Mouse (Mus musculus) hematopoietic stem cell, adult 5-6 weeks (primary cell): ENCODE results near the gene Lap3. TPM values are rescaled to one million over a fixed set of nuclear protein-coding genes. Genes with fewer than 3 reads are reported as not detected.

Experiments
- ATAC-seq, 2 experiments: fragments of 125-278 bp in 1 of 2; replicated peaks in 1 of 2; 2 replicates each; pipeline ENCODE4 v1.8.0; 2016 to 2017; ENCODE audit warnings: inconsistent platforms in 2 of 2, mild to moderate bottlenecking in 2 of 2, moderate number of reproducible peaks in 2 of 2, low read depth in 1 of 2, moderate TSS enrichment in 1 of 2; ENCODE audit not compliant: low FRiP score in 2 of 2, poor library complexity in 2 of 2, severe bottlenecking in 2 of 2, insufficient read depth in 1 of 2, low TSS enrichment in 1 of 2
- total RNA-seq: library from RNA; stranded (forward); fragments of 172-1452, 232-1000 nt; gene quantifications from 2 replicates; pipeline ENCODE4 v1.2.3, GENCODE M21; 2017

The Lap3 gene
- total RNA-seq, 1 experiment from 2014 or later = 48.4 TPM

DNA sequence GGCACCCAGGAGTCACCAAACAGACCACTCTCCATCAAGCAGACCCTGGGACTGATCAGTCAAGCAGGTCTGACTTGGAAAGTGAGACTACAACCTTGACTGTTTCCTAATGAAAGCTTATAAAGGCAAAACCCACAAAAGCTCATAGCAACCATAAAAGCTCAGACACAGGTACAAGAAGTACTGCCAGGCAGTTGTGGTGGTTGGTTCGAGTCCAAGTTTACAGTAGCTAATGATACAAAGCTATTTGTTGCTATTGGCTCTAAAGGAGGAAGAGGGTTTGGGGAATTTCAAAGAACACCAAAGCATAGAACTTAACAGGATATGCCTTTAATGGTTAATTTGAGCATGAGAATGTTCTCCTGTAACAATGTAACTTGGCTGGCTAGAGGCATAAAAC, 9.5 kb upstream of the Lap3 start:
- ATAC-seq = no peak

DNA sequence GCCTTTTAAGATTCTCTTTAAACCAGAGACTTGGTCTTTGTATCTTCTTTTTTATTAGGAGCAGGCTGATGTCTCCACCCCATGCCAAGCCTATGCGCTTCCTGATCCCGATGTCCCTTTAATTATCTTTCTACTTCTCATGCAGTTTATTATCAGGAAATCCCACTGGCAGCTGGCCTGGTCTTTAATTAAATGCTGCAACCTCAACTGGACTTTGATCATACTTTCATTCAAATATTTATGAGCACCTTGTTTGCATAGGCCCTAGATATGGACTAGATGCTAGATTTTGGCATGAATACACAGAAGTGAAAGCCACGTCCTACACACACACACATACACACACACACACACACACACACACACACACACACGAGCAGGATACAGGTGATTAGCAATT, 1.4 kb upstream of the Lap3 start:
- no peak for ATAC-seq

- no peak for ATAC-seq
Measured at GRCm38 (mm10) chr5:45494093-45494755, 1.1 kb downstream of the Lap3 start.

- ATAC-seq = no peak
Measured at GRCm38 (mm10) chr5:45495429-45495975, 2.3 kb downstream of the Lap3 start.

DNA sequence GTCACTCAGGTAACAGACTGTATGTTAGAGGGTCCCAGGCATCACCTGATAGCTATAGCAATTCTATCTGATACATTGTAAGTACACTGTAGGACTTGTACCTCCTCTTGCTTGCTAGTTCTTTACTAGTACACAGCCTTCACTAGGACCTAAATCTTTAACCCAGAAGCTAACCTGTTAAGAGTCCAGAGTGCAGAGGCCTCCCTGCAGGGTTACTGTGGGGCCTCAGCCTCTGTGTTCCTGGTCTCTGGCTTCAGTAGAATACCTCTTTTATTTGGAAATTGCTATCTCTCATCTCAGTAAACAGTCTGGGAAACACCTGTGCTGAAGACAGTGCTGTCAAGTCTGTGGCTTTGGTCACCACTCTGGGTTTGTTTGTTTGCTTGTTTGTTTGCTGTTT, 2.9 kb downstream of the Lap3 start:
- no peak for ATAC-seq

DNA sequence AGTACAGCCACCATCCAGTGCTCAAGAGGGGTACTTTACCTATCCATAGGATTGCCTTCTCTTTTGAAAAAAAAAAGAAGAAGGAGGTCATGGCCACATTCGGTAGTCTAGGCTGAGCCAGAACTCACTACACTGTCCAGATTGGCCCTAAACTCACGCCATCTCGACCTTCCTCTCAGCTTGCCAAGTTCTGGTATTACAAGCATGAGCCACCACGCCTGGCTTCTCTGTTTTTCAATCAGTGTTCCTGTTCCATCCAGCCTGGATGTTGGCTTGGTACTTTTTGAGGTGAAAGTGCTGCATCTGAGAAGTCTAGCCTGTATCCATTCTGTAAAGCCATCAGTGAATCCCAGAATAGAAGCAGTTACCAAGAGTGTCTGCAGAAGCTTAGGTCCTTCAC, 3.3 kb downstream of the Lap3 start:
- no peak for ATAC-seq

GRCm38 (mm10) chr5:45496930-45497550, 3.9 kb downstream of the Lap3 start:
- ATAC-seq = no peak

DNA sequence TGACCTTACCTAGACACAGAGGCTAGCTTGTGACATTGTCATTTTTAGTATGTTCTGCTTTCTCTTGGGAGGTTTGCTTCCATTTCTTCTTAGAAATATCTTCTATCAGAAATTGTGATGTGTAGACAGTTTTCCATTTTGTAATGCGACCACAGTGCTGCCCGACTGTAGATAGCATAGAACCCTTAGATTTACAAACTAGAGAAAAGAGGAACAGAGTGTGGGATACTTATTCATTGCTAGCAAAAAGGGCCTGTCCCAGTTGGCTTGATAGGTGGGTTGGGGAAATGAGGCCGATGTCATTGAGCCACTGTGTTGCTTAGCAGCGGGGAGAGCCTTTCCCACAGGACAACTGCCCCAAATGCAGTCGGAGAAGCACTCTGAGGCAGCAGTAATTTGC, 4.4 kb downstream of the Lap3 start:
- ATAC-seq = no peak

DNA sequence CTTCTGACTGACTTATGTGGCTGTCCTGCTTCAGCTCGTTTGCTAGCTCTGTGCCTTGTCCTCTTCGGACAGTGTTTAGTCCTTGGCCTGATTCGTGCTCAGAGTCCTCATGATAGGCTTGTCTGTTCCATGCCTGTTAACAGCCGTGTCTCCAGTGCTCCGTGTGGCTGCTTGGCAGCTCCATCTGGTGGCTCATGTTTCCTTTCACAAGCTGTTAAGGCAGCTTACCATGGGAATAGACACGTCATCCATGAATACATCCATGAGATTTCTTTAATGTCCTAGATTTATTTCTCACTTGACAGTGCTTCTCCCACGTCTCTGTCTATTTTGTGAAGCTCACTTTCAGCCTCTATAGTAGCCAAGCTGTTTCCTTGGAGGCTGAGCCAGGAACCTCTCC, 16.9 kb downstream of the Lap3 start:
- ATAC-seq = no peak

GRCm38 (mm10) chr5:45512908-45513307, 19.7 kb downstream of the Lap3 start:
- no peak for ATAC-seq

GRCm38 (mm10) chr5:45513511-45513910, 20.3 kb downstream of the Lap3 start:
- no peak for ATAC-seq

DNA sequence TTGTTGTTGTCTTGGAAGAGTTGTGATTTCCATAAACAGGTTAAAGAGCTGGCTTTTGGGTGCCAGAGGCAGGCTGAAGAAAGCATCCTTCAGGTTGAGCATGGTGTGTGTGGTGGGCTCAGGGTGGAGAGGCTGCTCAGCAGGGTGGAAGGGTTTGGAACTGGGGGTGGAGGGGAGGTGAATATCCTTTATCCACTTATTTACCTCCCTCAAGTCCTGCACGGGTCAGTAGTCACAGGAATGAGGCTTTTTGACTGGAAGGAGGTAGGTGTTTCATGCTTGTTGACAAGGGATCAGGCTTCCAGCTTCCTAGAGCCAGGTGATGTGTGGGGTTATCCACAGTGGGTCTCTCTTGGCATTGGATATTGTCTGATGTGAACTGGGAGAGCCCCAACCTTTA, 21.4 kb downstream of the Lap3 start:
- no peak for ATAC-seq

DNA sequence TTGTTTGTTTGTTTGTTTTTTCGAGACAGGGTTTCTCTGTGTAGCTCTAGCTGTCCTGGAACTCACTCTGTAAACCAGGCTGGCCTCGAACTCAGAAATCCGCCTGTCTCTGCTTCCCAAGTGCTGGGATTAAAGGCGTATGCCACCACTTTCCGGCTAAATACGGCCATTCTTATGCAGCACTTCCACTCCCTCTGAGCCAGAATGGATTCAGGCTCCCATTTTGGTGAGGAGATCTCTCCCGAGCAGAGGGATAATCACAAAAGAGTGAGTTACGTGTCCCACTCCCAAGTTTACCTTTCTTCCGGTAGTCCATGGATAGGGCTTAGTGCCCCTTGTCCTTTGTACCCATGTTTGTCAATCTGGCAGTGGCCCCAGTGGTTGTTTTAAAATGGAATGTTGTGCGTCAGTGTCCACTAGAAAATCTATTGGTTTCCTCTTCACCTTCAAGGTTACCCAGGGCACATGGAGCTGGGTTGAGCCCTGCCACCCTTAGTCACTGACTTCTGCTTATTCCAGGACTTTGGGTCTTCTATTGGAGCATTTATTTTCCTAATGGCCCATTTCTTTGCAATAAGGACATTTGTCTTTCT, 22.1 kb downstream of the Lap3 start:
- ATAC-seq = no peak

- peak; percentile 89 to 93 for ATAC-seq
Measured at GRCm38 (mm10) chr5:45519960-45520808, 27.0 kb downstream of the Lap3 start, which contains the start of gene Med28. Med28 (plus strand) TSS chr5:45520229.

- ATAC-seq = 0 out of 4 replicates have a peak, but pooled peaks of 1 of the 2 experiments have one; percentile 4
Measured at GRCm38 (mm10) chr5:45520809-45521110, 27.6 kb downstream of the Lap3 start.

DNA sequence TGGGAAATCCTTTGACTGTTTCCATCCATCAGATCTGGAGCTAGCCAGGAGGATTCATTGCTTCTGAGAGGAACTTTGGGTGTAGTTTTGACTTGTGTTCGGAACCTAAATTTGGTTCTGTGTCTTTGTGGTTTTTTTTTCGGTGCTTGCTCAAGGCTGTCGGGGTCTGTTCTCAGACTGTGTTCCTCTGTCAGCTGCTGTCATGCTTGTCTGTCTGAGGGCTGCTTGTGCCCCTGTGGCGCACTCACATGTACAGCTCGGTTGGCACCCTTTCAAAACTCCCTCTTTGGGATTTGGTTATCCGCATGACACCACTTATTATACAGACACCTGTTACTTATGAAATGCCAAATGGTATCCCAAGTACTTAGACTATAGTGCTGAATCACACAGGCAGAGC, 28.4 kb downstream of the Lap3 start:
- no peak for ATAC-seq

GRCm38 (mm10) chr5:45525101-45525500, 31.9 kb downstream of the Lap3 start:
- ATAC-seq = no peak

- no peak for ATAC-seq
Measured at GRCm38 (mm10) chr5:45526338-45526737, 33.2 kb downstream of the Lap3 start.
